Mouse (Mus musculus): ENCODE data around the gene Atad1.

DNA sequence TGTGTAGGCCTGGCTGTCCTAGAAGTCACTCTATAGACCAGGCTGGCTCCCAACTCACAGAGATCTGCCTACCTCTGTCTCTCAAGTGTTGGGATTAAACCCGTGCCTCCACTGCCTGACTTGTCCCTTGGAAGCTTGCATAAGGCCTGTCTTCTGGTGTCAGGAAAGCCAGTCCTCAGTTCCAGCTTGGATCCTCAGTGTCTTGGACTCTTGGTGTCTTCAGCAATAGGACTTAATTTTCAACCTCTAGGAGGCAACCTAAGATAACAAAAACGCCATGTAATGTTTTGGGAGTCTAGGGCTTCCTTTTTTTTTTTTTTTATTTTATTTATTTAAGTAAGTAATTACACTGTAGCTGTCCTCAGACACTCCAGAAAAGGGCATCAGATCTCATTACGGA, 22.0 kb downstream of the Atad1 start:
- TF ChIP-seq EP300 (IDR thresholded peaks at IDR 0.05): no peak
- TF ChIP-seq CTCF (IDR thresholded peaks at IDR 0.05): peak; percentile 40

Data from lung, postnatal 0 days (tissue).